Mouse (Mus musculus) heart, adult 8-10 months (tissue): ENCODE measurements at regions not wholly inside any gene's neighbourhood (a gene's known extent, or its start where the extent isn't known, plus 50 kb on each side); places are given as distances from the start of the nearest gene placed in this dataset.
"Not testable (repeated sequence)": the region's sequence is repeated elsewhere in the genome, so short reads cannot be mapped to it uniquely, and the experiment has no call there.

Source experiments
- DNase-seq: peaks from one replicate; pipeline ENCODE4 v3.0.0; 2022; ENCODE audit warnings: low spot score

DNA sequence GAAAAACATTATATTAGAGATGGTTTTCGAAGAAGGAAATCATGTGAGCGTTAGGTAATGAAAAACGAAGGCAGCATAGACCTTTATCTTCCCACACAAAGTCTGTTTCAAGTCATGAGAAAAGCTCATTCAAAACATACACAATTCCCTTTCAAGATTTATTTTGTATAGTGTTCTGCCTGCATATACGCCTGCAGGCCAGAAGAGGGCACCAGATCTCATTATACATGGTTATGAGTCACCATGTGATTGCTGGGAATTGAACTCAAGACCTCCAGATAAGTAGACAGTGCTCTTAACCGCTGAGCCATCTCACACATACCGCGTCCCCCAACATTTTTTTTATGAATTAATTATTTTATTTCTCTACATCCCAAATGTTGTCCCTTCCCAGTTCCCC lies 578.3 kb upstream of the Ccdc54 start:
- no peak for DNase-seq

DNA sequence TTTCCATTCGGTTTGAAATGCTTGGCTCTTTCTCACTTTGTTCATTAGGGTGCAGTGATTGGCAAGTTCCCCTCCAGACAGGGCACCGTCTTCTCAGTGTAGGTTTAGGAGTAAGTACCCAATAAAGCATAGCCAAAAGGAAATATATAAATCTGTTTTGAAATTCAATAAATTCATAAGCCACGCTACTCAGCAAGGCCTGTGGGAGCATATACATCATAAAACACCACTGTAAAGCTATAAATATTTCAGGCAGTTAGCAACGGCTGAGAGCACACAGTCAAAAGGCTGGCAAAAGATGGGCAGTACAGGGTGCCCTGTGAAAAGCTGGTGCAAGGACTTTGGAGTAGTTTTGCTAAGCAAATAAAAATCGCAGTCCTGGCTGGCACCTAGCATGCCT lies 569.8 kb upstream of the Ccdc54 start:
- DNase-seq: no peak

DNA sequence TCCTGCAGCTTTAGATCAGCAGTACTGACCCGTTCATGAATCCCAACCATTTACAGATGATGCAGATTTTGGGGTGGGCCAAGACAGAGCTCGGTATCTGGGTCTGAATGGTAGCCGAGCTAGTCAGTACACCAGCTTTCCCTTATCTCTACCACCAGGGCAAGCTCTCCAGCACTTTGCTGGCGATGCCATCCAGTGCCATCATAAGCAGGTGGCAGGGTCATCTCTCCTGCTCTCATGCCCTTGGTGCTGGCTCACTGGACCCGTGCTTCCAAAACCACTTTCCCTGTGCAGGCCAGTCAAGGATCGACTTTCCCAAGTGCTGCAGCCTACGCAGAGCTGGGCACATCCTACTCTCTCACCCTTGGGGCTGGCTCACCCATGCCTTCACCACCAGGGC lies 547.6 kb upstream of the Ccdc54 start:
- DNase-seq: no peak

- no peak for DNase-seq
Measured at GRCm38 (mm10) chr16:51119835-51120234, 528.9 kb upstream of the Ccdc54 start.

DNA sequence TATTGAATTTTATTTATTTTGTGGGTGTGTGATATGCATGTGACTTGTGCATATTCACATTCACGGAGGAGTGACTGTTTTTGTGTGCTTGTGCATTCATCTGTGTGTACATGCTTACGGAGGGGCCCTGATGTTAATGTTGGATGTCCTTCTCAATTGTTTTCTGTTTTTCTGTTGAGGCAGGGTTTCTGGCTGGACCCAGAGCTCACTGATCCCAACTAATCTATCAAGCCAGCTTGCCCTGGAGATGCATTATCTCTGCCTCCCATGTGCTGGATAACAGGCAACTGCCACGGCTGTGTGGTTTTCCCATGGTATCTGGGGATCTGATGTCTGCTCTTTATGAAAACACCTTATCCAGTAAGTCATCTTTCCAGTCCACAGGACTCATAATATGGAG lies 527.4 kb upstream of the Ccdc54 start:
- DNase-seq: no peak

- no peak for DNase-seq
Measured at GRCm38 (mm10) chr16:51117836-51118235, 526.9 kb upstream of the Ccdc54 start.

DNA sequence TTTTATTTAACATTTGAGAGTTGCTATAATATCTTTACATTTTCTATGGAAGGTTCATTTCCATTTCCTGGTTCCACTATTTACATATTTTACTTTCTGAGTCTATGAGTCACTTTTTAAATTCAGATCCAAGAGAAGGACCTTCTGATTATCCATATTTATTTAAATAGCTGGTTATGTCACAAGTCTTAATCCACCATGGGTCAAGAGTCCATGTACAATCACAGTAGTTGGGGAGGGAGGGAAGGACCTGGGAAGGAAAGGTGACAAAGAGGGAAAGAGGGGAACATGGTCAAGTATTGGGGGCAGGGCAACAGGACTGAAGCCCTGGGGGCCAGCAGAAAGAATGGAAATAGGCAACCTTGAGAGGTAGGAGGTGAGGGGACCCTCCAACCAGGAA lies 518.9 kb upstream of the Ccdc54 start:
- no peak for DNase-seq

- no peak for DNase-seq
Measured at GRCm38 (mm10) chr16:51107421-51107820, 516.5 kb upstream of the Ccdc54 start.

DNA sequence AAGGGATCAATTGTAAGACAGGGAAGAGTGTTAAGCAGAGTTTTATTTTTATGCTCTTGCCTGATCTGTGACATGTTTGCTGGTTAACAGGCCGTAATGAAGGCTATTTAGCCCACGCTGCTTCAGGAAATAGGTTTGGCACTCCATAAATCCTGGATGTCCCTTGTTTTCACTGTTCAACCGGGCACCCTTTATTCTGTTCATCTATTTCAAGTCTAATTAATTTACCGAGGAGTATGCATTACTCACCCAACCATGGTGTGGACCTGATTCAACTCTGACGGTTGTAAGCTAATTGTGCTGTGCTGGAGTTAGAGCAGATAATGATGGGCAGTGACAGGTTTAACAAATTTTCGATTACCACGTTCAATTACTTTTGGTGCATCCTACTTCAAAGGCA lies 495.6 kb upstream of the Ccdc54 start:
- no peak for DNase-seq

- no peak for DNase-seq
Measured at GRCm38 (mm10) chr16:51080146-51080545, 489.2 kb upstream of the Ccdc54 start.

DNA sequence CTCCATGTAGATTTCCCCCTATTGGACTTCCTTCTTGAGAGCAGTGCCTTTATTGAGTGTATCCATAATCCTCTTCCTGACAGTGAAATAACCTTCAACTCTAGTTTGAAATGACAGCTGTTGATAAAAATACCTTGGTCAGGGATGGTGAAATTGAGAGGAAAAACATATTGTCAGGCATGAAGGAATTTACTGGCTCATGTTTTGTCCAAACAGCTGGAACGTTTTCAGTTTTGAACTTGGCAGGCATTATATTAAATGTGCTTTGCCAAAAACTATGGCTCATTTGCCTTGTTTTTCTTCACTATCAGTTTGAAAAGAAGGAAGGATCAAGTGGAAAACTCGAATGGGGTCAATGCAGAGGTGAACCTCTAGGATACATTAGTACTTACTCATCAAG lies 457.7 kb upstream of the Ccdc54 start:
- DNase-seq: peak; percentile 21

DNA sequence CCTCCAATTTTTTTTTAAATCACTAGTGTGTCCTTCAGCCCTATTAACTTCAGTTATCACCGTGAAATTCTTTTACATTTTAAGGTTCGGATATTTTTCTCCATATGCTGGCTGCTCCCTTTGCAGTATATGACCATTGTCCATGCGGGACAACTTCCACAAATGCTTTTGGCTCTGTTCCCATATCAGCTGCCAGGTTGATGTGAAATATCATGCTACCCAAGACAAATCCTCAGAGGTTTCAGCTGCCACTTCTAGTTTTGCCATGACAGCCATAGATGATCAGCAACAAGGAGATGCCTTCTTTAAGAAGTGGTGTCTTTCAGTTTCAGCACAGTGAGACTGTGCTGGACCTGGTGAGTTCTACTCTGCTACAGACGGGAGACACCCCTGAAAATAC lies 457.2 kb upstream of the Ccdc54 start:
- DNase-seq: no peak

DNA sequence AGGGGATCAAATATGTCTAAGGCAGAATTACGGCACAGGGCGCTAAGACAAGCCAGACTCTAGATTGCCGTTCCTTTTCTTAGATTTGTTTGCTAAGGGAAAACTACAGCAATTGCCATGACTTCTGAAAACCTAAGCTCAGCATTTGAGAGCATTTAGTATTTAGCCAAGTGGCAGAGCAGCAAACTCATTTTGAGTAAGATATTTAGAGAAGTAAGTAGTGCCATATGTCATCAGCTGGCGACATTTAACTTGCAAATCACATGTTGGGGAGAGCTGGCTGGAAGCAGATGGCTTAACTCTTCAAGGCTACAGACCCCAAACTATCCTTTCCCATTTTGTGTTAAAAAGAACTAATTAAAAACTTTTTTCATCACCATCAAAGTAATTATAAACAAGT lies 450.4 kb upstream of the Ccdc54 start:
- no peak for DNase-seq

- DNase-seq: no peak
Measured at GRCm38 (mm10) chr16:51002876-51003275, 411.9 kb upstream of the Ccdc54 start.

DNA sequence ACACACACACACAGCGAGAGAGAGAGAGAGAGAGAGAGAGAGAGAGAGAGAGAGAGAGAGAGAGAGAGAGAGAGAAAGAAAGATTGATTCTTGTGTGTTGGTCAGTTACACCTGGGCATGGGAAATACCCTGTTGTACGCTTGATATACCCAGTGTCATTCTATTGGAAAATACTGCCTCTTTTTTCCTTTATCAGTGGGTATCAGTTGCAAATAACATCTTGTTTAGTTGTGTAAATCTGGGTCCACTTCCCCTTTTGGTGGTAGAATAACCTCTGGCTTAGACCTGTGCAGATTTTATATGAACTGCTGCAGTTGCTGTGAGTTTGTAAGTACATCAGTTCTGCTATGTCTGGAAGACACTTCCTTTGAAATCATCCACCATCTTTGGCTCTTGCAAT lies 373.4 kb upstream of the Ccdc54 start:
- DNase-seq: no peak

- DNase-seq: no peak
Measured at GRCm38 (mm10) chr16:50944091-50944490, 353.1 kb upstream of the Ccdc54 start.

GRCm38 (mm10) chr16:50943581-50943980 lies 352.6 kb upstream of the Ccdc54 start:
- DNase-seq: not testable (repeated sequence)

DNA sequence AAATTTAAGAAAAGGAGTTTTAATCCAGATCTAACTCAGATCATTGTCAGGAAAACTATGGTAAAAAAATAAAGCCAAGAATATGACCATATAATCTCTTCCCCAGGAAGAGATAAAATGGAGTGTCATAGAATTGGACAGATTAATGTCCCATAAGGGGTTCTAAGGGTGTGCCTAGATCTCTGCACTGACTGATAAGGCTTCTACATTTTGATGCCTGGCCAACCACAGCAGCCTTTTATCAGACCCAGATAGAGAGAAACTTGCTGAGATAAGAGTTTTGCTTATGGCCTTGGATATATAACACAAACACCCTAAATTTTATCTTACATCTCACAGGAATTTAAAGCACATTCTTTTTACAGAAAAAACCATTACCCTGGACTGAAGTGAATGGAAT lies 351.3 kb upstream of the Ccdc54 start:
- no peak for DNase-seq

DNA sequence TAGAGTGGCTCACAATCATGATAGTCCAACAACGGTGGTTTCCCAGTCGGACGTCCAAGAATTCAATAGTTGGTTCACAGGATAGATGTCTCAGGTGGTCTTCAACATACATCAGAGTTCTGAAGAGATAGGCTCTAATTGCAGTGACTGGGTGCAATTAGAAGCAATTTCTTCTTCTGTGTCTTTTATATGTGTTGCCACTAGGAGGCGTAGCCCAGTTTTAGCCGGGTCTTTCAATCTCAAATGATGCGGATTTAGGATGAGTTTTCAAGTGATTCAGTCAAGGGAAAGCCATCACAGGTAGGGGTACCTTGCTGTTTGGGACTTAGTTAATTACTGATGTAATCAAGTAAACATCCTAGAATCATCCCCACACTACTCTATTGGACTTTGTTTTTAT lies 348.4 kb upstream of the Ccdc54 start:
- DNase-seq: no peak

DNA sequence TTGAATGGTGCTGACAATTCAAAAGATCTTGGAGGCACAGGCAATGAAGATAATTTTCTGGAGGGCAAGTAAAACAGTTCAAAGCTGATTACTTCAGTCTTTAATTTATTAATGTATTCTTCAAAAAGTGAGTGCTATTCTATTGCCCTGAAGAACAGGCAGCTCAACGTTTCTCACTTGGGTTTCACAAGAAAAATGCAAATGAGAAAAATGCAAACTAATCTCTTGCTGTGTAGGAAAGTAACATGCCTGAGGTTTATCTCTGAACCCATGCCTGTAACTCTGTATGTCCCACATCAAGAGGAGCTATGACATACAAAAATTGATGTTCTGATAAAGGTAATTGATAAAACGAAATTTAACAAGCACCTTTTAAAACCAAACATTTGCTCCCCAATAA lies 316.8 kb upstream of the Ccdc54 start:
- no peak for DNase-seq

DNA sequence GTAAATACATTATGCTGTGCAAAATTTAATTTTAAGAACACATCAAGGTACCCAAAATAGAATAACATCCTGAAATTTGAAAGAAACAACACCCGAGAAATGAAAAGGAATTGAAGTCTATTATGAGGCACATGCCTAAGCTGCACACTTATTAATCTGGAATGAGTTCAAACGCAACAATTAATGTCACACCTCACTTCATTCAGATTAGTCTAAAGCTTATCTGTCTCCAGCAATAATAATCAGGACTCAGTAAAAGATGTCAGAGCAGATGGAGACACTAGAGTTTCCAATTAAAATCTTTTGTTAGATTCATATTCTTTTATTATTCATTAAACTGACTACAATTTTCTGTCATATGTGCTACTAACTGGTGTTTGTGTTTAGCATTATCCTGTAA lies 308.2 kb upstream of the Ccdc54 start:
- no peak for DNase-seq

- DNase-seq: peak; percentile 0
Measured at GRCm38 (mm10) chr16:50877926-50878325, 287.0 kb upstream of the Ccdc54 start.

- DNase-seq: no peak
Measured at GRCm38 (mm10) chr16:50871318-50871717, 280.4 kb upstream of the Ccdc54 start.

GRCm38 (mm10) chr16:50863565-50863964 lies 272.6 kb upstream of the Ccdc54 start:
- no peak for DNase-seq

GRCm38 (mm10) chr16:50859513-50859912 lies 268.6 kb upstream of the Ccdc54 start:
- DNase-seq: no peak
